Mouse (Mus musculus): ENCODE measurements at regions not wholly inside any gene's neighbourhood (a gene's known extent, or its start where the extent isn't known, plus 50 kb on each side); places are given as distances from the start of the nearest gene placed in this dataset.
"Not testable (repeated sequence)": the region's sequence is repeated elsewhere in the genome, so short reads cannot be mapped to it uniquely, and the experiment has no call there.

- TF ChIP-seq POLR2A (IDR thresholded peaks at IDR 0.05; ENCODE audit: low read depth, low read length) (no peak), CTCF (IDR thresholded peaks at IDR 0.05; ENCODE audit: extremely low read depth, insufficient read length, insufficient replicate concordance, low read depth, low read length) (no peak)
- H3K4me3 ChIP-seq (ENCODE audit: low read depth, low read length): no peak overlapping the region
- no peaks in the 10 kb centered on the region for H3K27me3 ChIP-seq (ENCODE audit: control insufficient read depth, insufficient read depth, low read length)
- 57% methylated on average over 7 of the region's 7 CpGs for WGBS
- H3K27ac ChIP-seq (ENCODE audit: insufficient read depth, low read depth, low read length): no peak overlapping the region
- no peaks in the 10 kb centered on the region for H3K36me3 ChIP-seq (ENCODE audit: control insufficient read depth, insufficient read depth, low read length)
- H3K4me1 ChIP-seq (ENCODE audit: control insufficient read depth, insufficient read depth, insufficient read length, low read length): no peaks in the 10 kb centered on the region
These were observed 160.2 kb downstream of the Kif26a start for GRCm38 (mm10) chr12:112306208-112306607.

DNA sequence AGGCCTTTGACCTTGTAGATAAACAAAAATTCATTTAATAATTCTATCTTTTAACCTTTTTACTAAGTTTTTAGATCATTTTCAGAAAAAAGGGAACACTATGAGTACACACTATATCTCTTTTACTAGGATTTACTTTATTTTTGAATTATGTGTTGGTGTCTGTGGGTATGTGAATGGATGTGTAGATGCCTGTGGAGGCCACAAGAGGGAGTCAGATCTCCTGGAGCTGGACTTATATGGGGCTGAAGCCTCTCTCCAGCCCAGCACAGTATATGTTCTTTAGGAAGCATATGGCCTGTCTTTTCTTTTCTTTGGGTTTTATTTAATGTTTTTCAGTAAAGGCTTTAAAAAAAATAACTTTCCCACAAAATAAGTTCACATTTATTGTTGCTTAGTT lies 162.0 kb downstream of the Kif26a start:
- no peaks in the 10 kb centered on the region for H3K4me1 ChIP-seq (ENCODE audit: control insufficient read depth, insufficient read depth, insufficient read length, low read length)
- no peak overlapping the region for H3K4me3 ChIP-seq (ENCODE audit: low read depth, low read length)
- no peak overlapping the region for H3K27ac ChIP-seq (ENCODE audit: insufficient read depth, low read depth, low read length)
- H3K36me3 ChIP-seq (ENCODE audit: control insufficient read depth, insufficient read depth, low read length): no peaks in the 10 kb centered on the region
- TF ChIP-seq CTCF (IDR thresholded peaks at IDR 0.05; ENCODE audit: extremely low read depth, insufficient read length, insufficient replicate concordance, low read depth, low read length) (peak; percentile 25; the same call in 1 of the 2 replicates), POLR2A (IDR thresholded peaks at IDR 0.05; ENCODE audit: low read depth, low read length) (no peak)
- no peaks in the 10 kb centered on the region for H3K27me3 ChIP-seq (ENCODE audit: control insufficient read depth, insufficient read depth, low read length)

GRCm38 (mm10) chr12:112309096-112309495 lies 163.1 kb downstream of the Kif26a start:
- WGBS: 86% methylated on average over 13 of the region's 13 CpGs
- H3K27me3 ChIP-seq (ENCODE audit: control insufficient read depth, insufficient read depth, low read length); H3K4me1 ChIP-seq (ENCODE audit: control insufficient read depth, insufficient read depth, insufficient read length, low read length); H3K4me3 ChIP-seq (ENCODE audit: low read depth, low read length); H3K36me3 ChIP-seq (ENCODE audit: control insufficient read depth, insufficient read depth, low read length); H3K27ac ChIP-seq (ENCODE audit: insufficient read depth, low read depth, low read length): not testable (repeated sequence)

DNA sequence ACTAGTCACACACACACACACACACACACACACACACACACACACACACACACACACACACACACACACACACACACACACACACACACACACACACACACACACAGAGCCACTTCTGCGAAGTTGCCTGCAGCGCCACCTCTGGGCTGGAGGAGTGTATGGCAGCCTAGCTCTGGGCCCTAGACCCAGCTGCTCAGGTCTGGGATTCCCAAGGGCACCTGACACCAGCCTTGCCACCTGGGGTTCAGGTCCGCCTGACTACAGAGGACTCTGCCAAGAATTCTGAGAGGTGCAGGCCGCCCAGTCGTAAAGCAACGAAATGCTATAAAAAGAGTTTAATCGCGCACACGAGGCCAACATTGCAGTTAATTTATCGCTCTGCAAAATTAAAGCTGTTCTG lies 163.8 kb downstream of the Kif26a start:
- no peaks in the 10 kb centered on the region for H3K27me3 ChIP-seq (ENCODE audit: control insufficient read depth, insufficient read depth, low read length)
- no peaks in the 10 kb centered on the region for H3K36me3 ChIP-seq (ENCODE audit: control insufficient read depth, insufficient read depth, low read length)
- no peak overlapping the region for H3K4me3 ChIP-seq (ENCODE audit: low read depth, low read length)
- H3K4me1 ChIP-seq (ENCODE audit: control insufficient read depth, insufficient read depth, insufficient read length, low read length): no peaks in the 10 kb centered on the region
- TF ChIP-seq CTCF (IDR thresholded peaks at IDR 0.05; ENCODE audit: extremely low read depth, insufficient read length, insufficient replicate concordance, low read depth, low read length) (peak; percentile 32; the same call in 1 of the 2 replicates), POLR2A (IDR thresholded peaks at IDR 0.05; ENCODE audit: low read depth, low read length) (no peak)
- WGBS: 51% methylated on average over 10 of the region's 10 CpGs
- H3K27ac ChIP-seq (ENCODE audit: insufficient read depth, low read depth, low read length): no peak overlapping the region

DNA sequence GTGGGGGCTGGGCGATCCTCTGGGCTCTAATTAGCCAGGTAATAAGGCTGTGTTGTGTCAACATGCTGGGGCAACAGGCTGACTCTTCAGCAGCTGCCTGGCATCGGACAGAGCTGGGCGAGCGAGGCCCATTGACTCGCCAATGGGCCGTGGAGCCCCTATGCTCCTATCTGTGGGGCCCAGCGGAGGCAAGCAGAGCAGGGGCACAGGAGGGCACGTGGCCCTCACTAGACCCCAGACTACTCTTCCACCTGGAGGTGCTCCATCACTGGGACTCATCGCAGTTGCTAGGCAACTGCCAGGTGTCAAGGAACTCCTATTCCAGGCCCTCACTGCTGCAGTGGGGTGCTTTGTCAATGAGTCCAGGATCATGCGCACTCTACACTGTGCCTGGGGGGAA lies 164.7 kb downstream of the Kif26a start:
- H3K27me3 ChIP-seq (ENCODE audit: control insufficient read depth, insufficient read depth, low read length): no peaks in the 10 kb centered on the region
- no peaks in the 10 kb centered on the region for H3K4me1 ChIP-seq (ENCODE audit: control insufficient read depth, insufficient read depth, insufficient read length, low read length)
- WGBS: 72% methylated on average over 10 of the region's 10 CpGs
- H3K4me3 ChIP-seq (ENCODE audit: low read depth, low read length): no peak overlapping the region
- no peaks in the 10 kb centered on the region for H3K36me3 ChIP-seq (ENCODE audit: control insufficient read depth, insufficient read depth, low read length)
- no peak overlapping the region for H3K27ac ChIP-seq (ENCODE audit: insufficient read depth, low read depth, low read length)
- no peak for TF ChIP-seq CTCF (IDR thresholded peaks at IDR 0.05; ENCODE audit: extremely low read depth, insufficient read length, insufficient replicate concordance, low read depth, low read length)
- TF ChIP-seq POLR2A (IDR thresholded peaks at IDR 0.05; ENCODE audit: low read depth, low read length): no peak

GRCm38 (mm10) chr12:112314781-112315180 lies 168.8 kb downstream of the Kif26a start:
- H3K27me3 ChIP-seq (ENCODE audit: control insufficient read depth, insufficient read depth, low read length): no peaks in the 10 kb centered on the region
- H3K4me3 ChIP-seq (ENCODE audit: low read depth, low read length): no peak overlapping the region
- no peaks in the 10 kb centered on the region for H3K36me3 ChIP-seq (ENCODE audit: control insufficient read depth, insufficient read depth, low read length)
- no peak overlapping the region for H3K27ac ChIP-seq (ENCODE audit: insufficient read depth, low read depth, low read length)
- WGBS: 94% methylated on average over 5 of the region's 5 CpGs
- peaks cover 20% of the 10 kb centered on the region for H3K4me1 ChIP-seq (ENCODE audit: control insufficient read depth, insufficient read depth, insufficient read length, low read length)
- TF ChIP-seq POLR2A (IDR thresholded peaks at IDR 0.05; ENCODE audit: low read depth, low read length): no peak

- Histone ChIP-seq H3K4me3 (ENCODE audit: low read depth, low read length) (no peak overlapping the region), H3K4me1 (ENCODE audit: control insufficient read depth, insufficient read depth, insufficient read length, low read length) (peaks cover 20% of the 10 kb centered on the region), H3K27me3 (ENCODE audit: control insufficient read depth, insufficient read depth, low read length) (no peaks in the 10 kb centered on the region), H3K27ac (ENCODE audit: insufficient read depth, low read depth, low read length) (peak overlapping the region; percentile 66), H3K36me3 (ENCODE audit: control insufficient read depth, insufficient read depth, low read length) (no peaks in the 10 kb centered on the region)
- no peak for TF ChIP-seq POLR2A (IDR thresholded peaks at IDR 0.05; ENCODE audit: low read depth, low read length)
- TF ChIP-seq CTCF (IDR thresholded peaks at IDR 0.05; ENCODE audit: extremely low read depth, insufficient read length, insufficient replicate concordance, low read depth, low read length): no peak
- 34% methylated on average over 9 of the region's 9 CpGs for WGBS
These were observed 171.2 kb downstream of the Kif26a start for GRCm38 (mm10) chr12:112317191-112317590.

- TF ChIP-seq CTCF (IDR thresholded peaks at IDR 0.05; ENCODE audit: extremely low read depth, insufficient read length, insufficient replicate concordance, low read depth, low read length) (no peak), POLR2A (IDR thresholded peaks at IDR 0.05; ENCODE audit: low read depth, low read length) (no peak)
- Histone ChIP-seq H3K27me3 (ENCODE audit: control insufficient read depth, insufficient read depth, low read length) (no peaks in the 10 kb centered on the region), H3K27ac (ENCODE audit: insufficient read depth, low read depth, low read length) (no peak overlapping the region), H3K36me3 (ENCODE audit: control insufficient read depth, insufficient read depth, low read length) (no peaks in the 10 kb centered on the region), H3K4me3 (ENCODE audit: low read depth, low read length) (no peak overlapping the region), H3K4me1 (ENCODE audit: control insufficient read depth, insufficient read depth, insufficient read length, low read length) (peaks cover 20% of the 10 kb centered on the region)
- WGBS: 78% methylated on average over 5 of the region's 5 CpGs
These were observed 170.8 kb upstream of the A530016L24Rik start for GRCm38 (mm10) chr12:112318461-112318860.
